Mouse (Mus musculus): ENCODE results near the gene Esrrg. TPM values are rescaled to one million over a fixed set of nuclear protein-coding genes. Genes with fewer than 3 reads are reported as not detected.

Esrrg gene
- 14.1 TPM for polyA plus RNA-seq (2014; fragmentation: Illumina TruSeq; extraction: RNeasy Lipid Tissue Mini Kit (QIAGEN cat#74804); ENCODE audit: low replicate concordance)

DNA sequence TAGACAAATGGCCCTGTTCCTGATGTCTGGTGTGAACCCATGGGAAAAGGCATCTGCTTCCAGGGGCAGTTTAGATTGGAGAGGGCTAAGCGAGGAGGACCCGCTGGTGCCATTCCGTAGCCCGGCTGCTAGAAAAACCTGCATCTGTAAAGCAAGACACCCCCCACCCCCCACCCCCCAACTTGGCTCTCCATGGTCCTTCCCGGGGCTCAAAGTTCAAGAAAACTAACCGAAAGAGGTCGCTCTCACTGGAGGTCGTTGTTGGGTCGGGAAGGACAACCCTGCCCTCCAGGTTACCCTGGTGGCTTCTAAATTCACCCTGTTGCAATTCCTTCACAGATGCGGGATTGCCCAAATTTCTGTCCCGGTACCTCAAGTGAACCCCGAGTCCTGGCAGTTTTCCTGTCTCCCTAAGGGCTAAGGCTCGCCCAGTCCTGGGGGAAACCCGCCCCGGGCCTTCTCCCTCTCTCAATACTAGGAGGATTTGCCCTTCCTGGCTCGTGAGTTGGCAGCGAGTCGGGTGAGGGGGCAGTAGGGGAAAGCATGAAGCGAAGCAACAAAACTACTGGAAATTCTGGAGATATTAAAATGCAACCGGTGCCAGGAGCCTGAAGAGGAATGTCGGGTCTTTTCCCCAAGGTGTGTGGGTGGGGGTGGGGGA lies at the start of gene Esrrg:
Gene Esrrg, plus strand, starts transcription at position 531 of the 661 bp plus-strand sequence.

DNA sequence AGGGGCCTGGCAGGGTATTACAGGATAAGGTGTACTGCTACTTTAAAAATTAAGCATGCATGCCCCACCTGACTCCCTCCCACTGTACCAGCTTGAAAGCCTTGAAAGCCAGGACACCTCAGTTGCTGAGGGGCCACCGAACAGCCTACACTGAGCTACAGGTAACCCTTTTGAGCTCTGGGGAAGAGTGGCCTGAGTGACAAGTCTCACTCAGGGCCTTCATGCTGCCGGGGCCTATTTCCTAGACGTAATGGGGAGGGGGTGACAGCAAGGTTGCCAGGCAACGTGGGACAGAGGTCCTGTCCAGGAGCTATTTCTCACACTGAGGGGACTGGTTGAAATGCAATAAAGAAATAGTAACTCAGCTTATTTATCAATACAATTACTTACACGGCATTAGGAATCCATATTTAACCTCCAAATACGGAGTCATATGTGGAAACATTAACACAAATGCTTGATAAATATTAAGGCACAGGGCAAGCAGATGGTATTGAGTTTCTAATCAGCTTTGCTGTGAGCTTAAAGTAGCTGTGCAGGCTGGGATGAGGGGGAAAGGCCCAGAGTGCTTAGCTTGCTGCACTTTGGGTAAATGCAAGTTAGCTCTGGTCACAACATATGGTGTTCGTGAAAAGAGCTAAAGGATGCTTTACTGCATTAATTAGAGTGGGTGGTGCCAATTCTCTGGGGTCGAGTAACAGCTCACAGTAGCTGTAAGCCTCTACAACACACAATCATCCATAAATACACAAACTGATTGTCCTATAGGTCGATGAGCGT lies 653.5 kb downstream of the Esrrg start, which contains the start of gene Ush2a:
Gene Ush2a, plus strand, starts transcription at position 121 of the 780 bp plus-strand sequence.

